Mouse (Mus musculus) hematopoietic stem cell, adult 5-6 weeks (primary cell): ENCODE data around the gene Sorcs2. TPM values are rescaled to one million over a fixed set of nuclear protein-coding genes. Genes with fewer than 3 reads are reported as not detected.
"Not testable (repeated sequence)": the region's sequence is repeated elsewhere in the genome, so short reads cannot be mapped to it uniquely, and the experiment has no call there.

ENCODE experiments used
- ATAC-seq, 2 experiments: fragments of 125-278 bp in 1 of 2; replicated peaks in 1 of 2; 2 replicates each; pipeline ENCODE4 v1.8.0; 2016 to 2017; ENCODE audit warnings: inconsistent platforms in 2 of 2, mild to moderate bottlenecking in 2 of 2, moderate number of reproducible peaks in 2 of 2, low read depth in 1 of 2, moderate TSS enrichment in 1 of 2; ENCODE audit not compliant: low FRiP score in 2 of 2, poor library complexity in 2 of 2, severe bottlenecking in 2 of 2, insufficient read depth in 1 of 2, low TSS enrichment in 1 of 2
- total RNA-seq: library from RNA; stranded (forward); fragments of 172-1452, 232-1000 nt; gene quantifications from 2 replicates; pipeline ENCODE4 v1.2.3, GENCODE M21; 2017

Gene Sorcs2
- total RNA-seq, 1 experiment from 2014 or later: 0.30 TPM

GRCm38 (mm10) chr5:36396491-36397383 is 1.2 kb downstream of the Sorcs2 start:
- no peak for ATAC-seq

DNA sequence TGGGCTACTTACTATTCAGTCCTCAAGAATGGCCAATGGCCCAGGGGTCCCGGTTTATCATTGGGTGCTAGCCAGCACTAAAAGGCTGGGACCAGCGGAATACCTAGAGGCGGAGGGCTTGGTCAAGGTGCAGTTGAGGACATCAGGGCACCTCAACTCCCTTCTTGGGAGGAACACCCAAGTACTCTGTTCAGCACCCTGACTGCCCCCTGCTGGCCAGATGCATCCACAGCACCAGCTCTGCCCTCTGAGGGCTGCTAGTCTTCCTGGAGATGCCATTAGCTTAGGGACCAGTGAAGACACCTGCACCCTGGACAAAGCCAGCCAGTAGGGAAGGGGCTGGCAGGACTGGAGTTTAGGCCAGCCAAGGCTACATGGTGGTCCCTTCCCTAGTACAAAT is 1.9 kb downstream of the Sorcs2 start:
- peak in 1 of 2 experiments; percentile 54; a peak in 1 of 4 replicates for ATAC-seq

- ATAC-seq: no peak
Observed at GRCm38 (mm10) chr5:36394840-36395515, 3.0 kb downstream of the Sorcs2 start.

- ATAC-seq: no peak
Observed at GRCm38 (mm10) chr5:36391751-36392150, 6.2 kb downstream of the Sorcs2 start.

- not testable (repeated sequence) for ATAC-seq
Observed at GRCm38 (mm10) chr5:36390591-36390927, 7.4 kb downstream of the Sorcs2 start.

GRCm38 (mm10) chr5:36389731-36390590 is 8.0 kb downstream of the Sorcs2 start:
- peak; percentile 51 to 60; a peak in 3 of 4 replicates for ATAC-seq

DNA sequence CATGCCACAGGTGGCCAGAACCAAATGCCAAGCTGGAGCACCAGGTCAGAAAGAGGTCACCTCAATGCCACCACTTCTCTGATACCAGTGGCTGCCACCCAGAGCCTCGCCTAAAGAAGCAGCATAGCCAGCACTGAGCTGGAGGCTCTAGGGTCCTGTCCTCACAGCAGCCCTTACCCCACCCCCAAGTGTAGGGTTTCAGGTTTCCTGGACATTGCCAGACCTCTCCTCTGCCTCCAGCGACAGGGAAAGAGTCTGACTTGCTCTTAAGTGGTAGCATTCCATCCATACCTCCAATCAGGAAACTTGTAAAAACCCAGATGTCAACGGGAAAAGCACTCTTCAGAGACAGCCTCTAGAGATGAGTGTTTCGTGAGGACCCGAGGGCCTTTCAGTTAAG is 12.9 kb downstream of the Sorcs2 start:
- ATAC-seq: no peak

DNA sequence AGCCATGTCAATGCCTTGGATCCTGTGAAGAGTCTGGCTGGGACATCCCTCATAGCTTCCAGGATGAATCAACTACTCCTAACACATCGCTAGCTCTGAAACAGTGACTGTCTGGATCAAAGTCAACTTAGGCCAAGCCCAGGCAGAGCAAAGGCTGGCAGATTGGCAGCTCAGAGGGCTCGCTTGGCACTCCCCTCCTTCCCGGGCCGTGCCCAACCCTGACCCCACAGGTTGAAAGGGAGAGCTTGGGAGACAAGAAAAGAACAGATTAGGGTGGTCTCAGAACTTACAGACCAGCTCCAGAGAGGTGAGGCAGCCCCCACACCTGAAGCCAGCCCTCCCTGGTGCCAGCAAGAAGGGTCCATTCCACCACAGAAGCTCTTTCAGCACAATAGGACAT is 14.5 kb downstream of the Sorcs2 start:
- ATAC-seq: no peak

DNA sequence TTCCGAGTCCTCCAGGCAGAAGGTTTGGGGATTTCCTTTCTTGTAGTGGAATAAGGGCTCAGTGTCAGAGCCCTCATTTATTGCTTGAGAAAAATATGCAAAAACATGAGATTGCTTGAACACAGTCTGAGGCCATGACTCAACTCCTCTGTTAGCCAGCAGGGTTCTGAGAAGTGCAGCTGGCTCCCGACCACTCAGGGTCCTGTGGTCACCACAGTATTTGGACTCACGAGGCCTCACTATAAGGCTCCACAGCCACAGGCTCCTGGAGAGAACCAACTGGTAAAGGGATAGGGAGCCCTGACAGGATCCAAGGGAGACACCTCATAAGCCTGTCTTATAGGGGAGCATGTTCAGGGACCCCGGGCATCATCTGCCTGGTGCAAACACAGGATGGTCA is 15.2 kb downstream of the Sorcs2 start:
- no peak for ATAC-seq

DNA sequence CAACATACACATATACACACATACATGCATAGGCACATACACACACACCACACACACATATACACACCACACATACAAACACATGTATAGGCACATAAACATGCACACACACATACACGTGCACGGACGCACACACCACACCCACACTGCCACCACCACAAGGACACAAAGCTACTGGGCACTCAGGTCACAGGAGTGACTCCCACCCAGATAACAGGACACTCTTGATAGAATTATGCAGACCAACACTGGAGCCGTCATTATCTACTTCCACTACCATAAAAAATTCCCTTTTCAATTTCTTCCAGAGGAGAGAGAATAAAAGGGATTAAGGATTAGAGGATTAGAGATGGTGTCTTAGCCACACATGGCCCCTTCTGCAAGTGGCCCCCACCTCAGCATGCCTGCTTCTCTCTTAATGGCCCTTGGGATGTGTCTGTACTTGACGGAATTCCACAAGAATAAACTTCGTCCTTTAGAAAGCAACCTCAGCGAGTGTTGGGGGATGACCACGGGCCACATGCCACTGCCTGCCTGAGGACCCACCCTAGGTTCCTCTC is 15.7 kb downstream of the Sorcs2 start:
- ATAC-seq: no peak

- no peak for ATAC-seq
Observed at GRCm38 (mm10) chr5:36379938-36380511, 17.9 kb downstream of the Sorcs2 start.

GRCm38 (mm10) chr5:36378370-36378738 is 19.6 kb downstream of the Sorcs2 start:
- no peak for ATAC-seq

DNA sequence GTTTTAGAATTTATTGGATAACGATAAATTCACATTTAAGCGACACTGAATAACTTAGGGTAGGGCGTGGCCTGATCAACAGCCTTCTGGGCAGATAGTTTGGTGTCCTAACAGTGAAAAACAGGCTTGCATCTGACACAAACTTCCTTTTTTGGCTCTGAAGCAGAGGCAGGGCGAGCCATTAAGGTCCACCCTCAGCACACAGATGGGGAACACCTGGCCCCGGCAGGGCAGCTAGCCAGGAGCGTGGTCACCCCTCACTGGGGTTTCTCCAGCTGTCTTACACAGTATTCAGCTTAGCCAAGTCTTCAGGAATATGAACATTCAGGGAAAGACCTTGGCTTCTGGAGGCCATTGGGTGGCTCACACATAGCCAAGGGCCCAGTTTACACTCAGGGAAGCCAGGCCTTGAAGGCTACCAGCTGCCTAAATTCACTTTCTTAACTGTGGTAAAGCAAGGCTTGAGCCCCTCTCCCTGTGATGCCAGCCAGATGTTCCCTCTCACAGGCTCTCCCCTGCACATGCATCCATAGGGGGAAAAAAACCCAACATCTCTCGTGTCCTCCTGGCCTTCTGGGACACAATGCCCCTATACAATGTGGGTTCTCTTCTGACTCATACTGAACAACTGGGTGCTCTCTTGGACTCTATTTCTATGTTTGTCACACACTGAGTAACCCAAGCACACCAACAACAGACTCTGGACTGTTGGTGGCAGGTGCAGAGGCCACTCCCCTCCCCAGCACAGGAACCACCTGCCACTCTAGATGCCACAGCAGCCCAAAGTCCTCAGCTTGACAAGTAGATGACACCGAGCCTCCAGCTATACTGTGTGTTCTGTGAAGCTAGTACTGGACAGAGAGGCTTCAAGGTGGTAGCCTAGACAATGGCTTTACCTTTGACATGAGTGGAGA is 20.2 kb downstream of the Sorcs2 start:
- peak; percentile 19 to 30; a peak in 2 of 4 replicates for ATAC-seq

GRCm38 (mm10) chr5:36375886-36376285 is 22.1 kb downstream of the Sorcs2 start:
- no peak for ATAC-seq

DNA sequence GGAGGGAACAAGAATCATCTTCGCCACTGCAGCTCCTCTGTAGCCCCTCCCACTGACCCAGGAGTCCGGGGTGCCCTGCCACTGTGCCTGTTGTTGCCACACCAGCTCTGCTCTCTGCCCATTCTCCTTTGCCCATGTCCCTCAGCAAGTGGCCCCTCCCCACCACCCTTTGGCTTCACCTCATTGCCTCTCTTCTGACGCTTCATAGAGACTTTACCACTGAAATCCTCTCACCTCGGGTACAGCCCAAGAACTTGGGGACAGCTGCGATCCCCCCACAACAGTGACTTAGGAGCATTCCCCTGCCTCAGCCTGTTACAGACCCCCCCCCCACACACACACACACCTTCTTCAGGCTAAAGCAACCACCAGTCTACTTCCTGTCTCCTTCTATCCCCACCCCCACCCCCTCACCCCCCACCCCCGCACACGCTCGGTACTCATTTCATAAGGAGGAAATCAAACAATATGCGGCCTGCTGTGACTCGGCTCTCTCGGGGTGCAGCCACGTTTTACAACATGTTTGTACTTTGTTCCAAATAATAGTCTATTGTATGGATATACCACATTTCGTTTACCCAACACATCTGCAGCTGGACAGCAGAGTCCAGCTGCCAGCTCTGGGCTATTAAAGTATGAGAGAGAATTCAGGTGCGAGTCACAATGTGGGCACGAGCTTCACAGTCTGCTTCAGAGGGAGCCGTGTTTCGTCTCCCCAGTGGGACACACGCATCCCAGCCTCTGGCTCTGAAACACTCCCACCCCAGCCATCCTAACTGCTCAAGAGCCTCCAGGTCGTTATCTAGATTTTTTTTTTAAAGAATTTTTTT is 23.5 kb downstream of the Sorcs2 start:
- ATAC-seq: no peak
